Mouse (Mus musculus) CD4-positive naive resting alpha-beta T cell, adult 57 days (primary cell): Measurements from ENCODE around the gene Ulk4. TPM values are rescaled to one million over a fixed set of nuclear protein-coding genes. Genes with fewer than 3 reads are reported as not detected.

ENCODE experiments used
- total RNA-seq: library from RNA; stranded (reverse); gene quantifications from one replicate; pipeline ENCODE4 v1.2.4, GENCODE M21; 2023

The Ulk4 gene
- 0.95 TPM for total RNA-seq

GRCm38 (mm10) chr9:121277118-121278060, at the start of gene Ulk4:
Gene Ulk4 (minus strand): TSS chr9:121277197.

GRCm38 (mm10) chr9:121297171-121298064, 20.4 kb upstream of the Ulk4 start, which contains the start of gene Trak1:
Gene Trak1 (plus strand): TSS chr9:121297502.

GRCm38 (mm10) chr9:120929081-120929480, 347.9 kb downstream of the Ulk4 start, which contains the start of gene Ctnnb1:
Gene Ctnnb1 (plus strand): TSS chr9:120929216.

Other genes starting within 250 kb of the Ulk4 start
- 96.5 TPM for gene Trak1, start 20.3 kb upstream of the Ulk4 start, total RNA-seq
- gene Cck, start 218.5 kb upstream of the Ulk4 start, total RNA-seq, result not detected